Mouse (Mus musculus) embryonic facial prominence, embryonic 13.5 days (tissue): ENCODE measurements at regions not wholly inside any gene's neighbourhood (a gene's known extent, or its start where the extent isn't known, plus 50 kb on each side); places are given as distances from the start of the nearest gene placed in this dataset.

Experiments
- ATAC-seq: fragments of 200-750 bp; cut with Nextera tagmentation; 2 replicates; pipeline ENCODE4 v1.8.0; 2017; ENCODE audit warnings: low read depth; ENCODE audit not compliant: insufficient number of reproducible peaks, insufficient read depth, low FRiP score, low TSS enrichment
- H3K27ac ChIP-seq: fragments of 300-500 bp; sonication (generic); 2 replicates; pipeline ENCODE4 v1.5.1; 2015; ENCODE audit warnings: moderate library complexity, mild to moderate bottlenecking, inconsistent platforms
- H3K27me3 ChIP-seq: fragments of 300-500 bp; sonication (generic); 2 replicates; pipeline ENCODE4 v1.6.1; 2015; ENCODE audit warnings: mild to moderate bottlenecking, inconsistent platforms
- H3K36me3 ChIP-seq: fragments of 300-500 bp; sonication (generic); 2 replicates; pipeline ENCODE4 v1.6.1; 2015; ENCODE audit warnings: mild to moderate bottlenecking, inconsistent platforms
- H3K4me1 ChIP-seq: fragments of 300-500 bp; sonication (generic); 2 replicates; pipeline ENCODE4 v1.6.1; 2015; ENCODE audit warnings: inconsistent platforms
- H3K4me2 ChIP-seq: fragments of 300-500 bp; sonication (generic); 2 replicates; pipeline ENCODE4 v1.6.1; 2015; ENCODE audit warnings: moderate library complexity, mild to moderate bottlenecking, inconsistent platforms
- H3K4me3 ChIP-seq: fragments of 300-500 bp; sonication (generic); 2 replicates; pipeline ENCODE4 v1.5.1; 2015; ENCODE audit warnings: mild to moderate bottlenecking, inconsistent platforms
- H3K9ac ChIP-seq: fragments of 300-500 bp; sonication (generic); 2 replicates; pipeline ENCODE4 v1.6.1; 2015; ENCODE audit warnings: mild to moderate bottlenecking, inconsistent platforms
- H3K9me3 ChIP-seq: fragments of 300-500 bp; sonication (generic); 2 replicates; pipeline ENCODE4 v1.6.1; 2016; ENCODE audit warnings: inconsistent platforms
- WGBS: fragments of 180-500 bp; shearing (Covaris S2); methylation state at CpG from one replicate; pipeline ENCODE4 v1.1.7; 2015; ENCODE audit warnings: mixed read lengths; 5-methylcytosine and 5-hydroxymethylcytosine counted together

DNA sequence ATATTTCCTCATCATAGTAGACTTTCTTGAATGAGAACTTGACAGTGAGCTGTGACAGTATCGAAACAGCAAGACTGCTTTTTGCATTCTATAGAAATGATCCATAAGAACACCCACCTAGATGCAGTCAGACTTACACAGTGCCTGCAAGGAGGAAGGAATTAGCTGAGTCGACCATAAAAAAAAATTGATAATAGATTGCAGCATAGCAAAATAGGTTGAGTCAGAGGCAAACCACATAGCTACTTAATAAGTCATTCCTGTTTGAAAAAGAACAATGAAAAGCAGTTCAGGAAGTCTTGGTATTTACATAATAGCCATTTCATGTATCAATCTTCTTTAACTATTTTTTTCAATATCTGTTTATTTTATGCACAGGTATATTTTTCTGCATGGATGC lies 591.9 kb upstream of the C030005K15Rik start:
- Histone ChIP-seq H3K4me1 (no peaks in the 10 kb centered on the region), H3K9me3 (no peaks in the 10 kb centered on the region), H3K27me3 (no peaks in the 10 kb centered on the region), H3K4me3 (no peak overlapping the region), H3K9ac (no peak overlapping the region), H3K4me2 (no peak overlapping the region), H3K27ac (no peak overlapping the region), H3K36me3 (no peaks in the 10 kb centered on the region)
- 67% methylated on average over 2 of the region's 2 CpGs for WGBS
- ATAC-seq, result no peak

DNA sequence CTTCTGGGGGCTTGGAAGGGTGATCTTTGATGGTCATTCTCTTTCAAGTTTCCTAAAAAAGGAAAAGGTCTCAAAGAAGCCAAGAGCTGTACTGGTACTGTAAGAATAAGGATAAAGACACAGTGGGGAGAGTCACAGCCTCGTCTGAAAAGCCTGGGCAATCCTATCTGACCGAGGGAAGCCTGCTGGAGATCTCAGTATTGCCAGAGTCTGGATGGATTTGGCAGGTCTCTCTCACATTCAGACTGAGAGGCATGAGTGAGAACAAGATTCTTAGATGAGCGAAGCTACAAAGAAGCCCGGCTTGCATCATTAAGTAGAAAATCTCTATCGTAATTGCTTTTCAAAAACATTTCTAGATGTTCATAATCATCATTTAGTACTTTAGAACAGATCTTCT lies 590.4 kb upstream of the Atp2b1 start:
- Histone ChIP-seq H3K27me3 (no peaks in the 10 kb centered on the region), H3K9ac (no peak overlapping the region), H3K4me2 (no peak overlapping the region), H3K9me3 (no peaks in the 10 kb centered on the region), H3K36me3 (no peaks in the 10 kb centered on the region), H3K4me1 (no peaks in the 10 kb centered on the region), H3K27ac (no peak overlapping the region), H3K4me3 (no peak overlapping the region)
- no peak for ATAC-seq
- WGBS, result 87% methylated on average over 5 of the region's 5 CpGs

DNA sequence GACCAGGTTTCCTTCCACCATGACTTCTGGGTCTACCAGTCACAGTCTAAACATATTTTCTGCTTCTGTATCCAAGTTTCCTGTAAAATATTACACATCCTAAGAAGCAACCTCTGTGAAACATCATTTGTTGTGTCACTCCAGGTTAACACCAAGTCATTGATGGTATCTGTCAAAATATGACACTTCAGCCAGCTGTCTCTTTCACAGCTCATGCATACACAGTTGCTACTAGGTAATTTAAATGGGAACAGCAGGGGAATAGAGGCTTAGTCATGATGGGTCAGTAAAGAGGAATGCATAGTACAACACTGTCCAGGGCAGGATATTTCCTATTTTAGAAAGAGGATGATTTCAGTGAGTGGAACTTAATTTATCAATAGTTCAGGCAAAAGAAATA lies 589.6 kb upstream of the Atp2b1 start:
- Histone ChIP-seq H3K4me3 (no peak overlapping the region), H3K9me3 (no peaks in the 10 kb centered on the region), H3K4me1 (no peaks in the 10 kb centered on the region), H3K9ac (no peak overlapping the region), H3K27ac (no peak overlapping the region), H3K27me3 (no peaks in the 10 kb centered on the region), H3K36me3 (no peaks in the 10 kb centered on the region), H3K4me2 (no peak overlapping the region)
- ATAC-seq, result no peak

DNA sequence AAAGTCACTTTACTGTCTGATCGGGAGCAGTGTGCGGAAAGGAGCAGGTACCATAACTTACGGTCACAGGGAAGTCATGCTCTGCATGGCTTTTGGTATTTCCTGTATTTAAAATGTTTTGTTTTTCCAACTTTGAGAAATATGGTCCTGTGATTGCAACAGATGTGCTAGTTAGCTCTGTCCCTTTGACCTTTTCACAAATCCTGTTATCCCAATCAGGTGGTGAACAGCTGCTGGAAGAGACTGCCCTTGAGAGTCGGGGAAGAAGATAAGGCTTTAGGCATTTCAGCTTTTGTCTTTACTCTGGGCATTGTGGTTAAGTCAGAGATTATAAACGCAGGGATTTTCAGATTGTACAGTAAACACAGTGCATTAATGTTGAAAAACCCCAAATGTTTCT lies 588.5 kb upstream of the Atp2b1 start:
- no peak for ATAC-seq

DNA sequence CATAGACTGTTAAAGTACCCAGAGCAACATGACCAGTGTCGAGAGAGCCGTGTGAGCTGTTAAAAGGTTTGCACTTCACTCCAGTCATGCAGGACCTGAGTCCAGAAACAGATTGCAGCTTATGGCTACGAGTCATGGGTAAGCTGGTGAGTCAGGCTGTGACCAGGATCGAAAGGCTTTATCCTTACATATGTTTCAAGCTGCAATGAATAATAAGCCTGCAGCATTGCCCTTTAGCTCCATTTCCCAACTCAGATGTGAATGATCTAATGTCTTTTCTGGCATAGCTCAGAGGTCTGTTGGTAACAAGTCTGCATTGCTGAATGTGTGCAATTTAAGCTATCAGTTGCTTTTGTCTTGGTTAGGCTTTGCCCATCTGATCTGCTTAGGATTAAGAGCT lies 581.5 kb upstream of the Atp2b1 start:
- Histone ChIP-seq H3K27me3 (no peaks in the 10 kb centered on the region), H3K9ac (no peak overlapping the region), H3K4me1 (no peaks in the 10 kb centered on the region), H3K4me2 (no peak overlapping the region), H3K9me3 (no peaks in the 10 kb centered on the region), H3K27ac (no peak overlapping the region), H3K36me3 (no peaks in the 10 kb centered on the region), H3K4me3 (no peak overlapping the region)
- WGBS, result 68% methylated on average over 4 of the region's 4 CpGs
- no peak for ATAC-seq

More for the DNA sequence above, 588.5 kb upstream of the Atp2b1 start:
- Histone ChIP-seq H3K27ac (no peak overlapping the region), H3K4me2 (no peak overlapping the region), H3K27me3 (no peaks in the 10 kb centered on the region), H3K36me3 (no peaks in the 10 kb centered on the region), H3K9me3 (no peaks in the 10 kb centered on the region), H3K4me1 (no peaks in the 10 kb centered on the region), H3K9ac (no peak overlapping the region), H3K4me3 (no peak overlapping the region)
- 51% methylated on average over 5 of the region's 5 CpGs for WGBS

DNA sequence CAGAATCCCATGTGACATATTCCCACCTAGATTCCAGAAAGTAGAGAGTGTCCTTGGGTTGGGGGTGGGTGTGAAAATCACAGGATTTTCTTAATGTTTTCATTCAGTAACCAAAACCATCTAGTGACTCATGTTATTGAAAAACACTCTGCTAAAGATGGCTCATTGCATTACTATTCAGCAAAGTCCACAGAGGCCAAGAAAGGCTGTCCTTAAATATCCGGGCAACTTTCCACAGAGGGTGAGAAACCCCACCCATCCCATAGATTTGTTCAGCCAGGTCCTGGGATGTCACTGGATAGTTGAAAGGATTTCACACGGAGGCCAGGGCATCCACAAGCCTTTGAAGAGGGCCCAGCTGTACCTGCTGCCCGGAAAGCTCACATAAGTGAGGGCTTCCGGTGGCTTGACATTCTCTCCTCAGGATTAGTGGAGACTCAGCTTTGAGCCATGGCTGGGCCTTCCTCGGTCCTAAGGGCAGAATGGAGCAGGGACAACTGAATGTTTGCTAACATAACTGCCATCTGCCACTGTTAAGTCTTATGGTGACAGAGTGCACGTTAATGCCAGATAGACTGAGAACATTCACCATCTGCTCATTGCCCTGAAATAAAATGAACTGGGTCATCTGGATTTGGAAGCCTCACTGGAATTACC lies 580.7 kb upstream of the Atp2b1 start:
- Histone ChIP-seq H3K4me1 (no peaks in the 10 kb centered on the region), H3K27me3 (no peaks in the 10 kb centered on the region), H3K9me3 (no peaks in the 10 kb centered on the region), H3K27ac (no peak overlapping the region), H3K4me2 (no peak overlapping the region), H3K4me3 (no peak overlapping the region), H3K9ac (no peak overlapping the region), H3K36me3 (no peaks in the 10 kb centered on the region)
- no peak for ATAC-seq
- WGBS, result 74% methylated on average over 6 of the region's 6 CpGs

DNA sequence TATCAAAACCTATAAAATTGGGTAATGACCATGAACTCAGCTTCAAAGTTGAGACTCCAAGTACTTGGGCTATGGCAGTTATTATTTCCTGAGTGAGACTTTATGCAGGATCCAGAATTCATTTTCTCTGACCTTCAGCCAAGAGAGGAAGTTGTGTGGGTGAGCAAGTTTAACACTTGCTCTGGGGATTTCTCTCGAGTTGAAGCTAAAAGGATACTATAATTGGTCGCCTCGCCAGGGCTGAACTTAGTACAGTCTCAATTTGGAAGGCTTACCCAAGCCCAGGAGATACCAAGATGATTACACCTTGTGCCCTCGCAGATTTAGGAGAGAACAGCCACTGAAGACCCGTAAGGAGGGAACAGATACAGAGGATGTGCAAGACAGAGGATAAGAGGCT lies 570.4 kb upstream of the Atp2b1 start:
- Histone ChIP-seq H3K4me1 (no peaks in the 10 kb centered on the region), H3K9ac (no peak overlapping the region), H3K27me3 (no peaks in the 10 kb centered on the region), H3K4me3 (no peak overlapping the region), H3K9me3 (no peaks in the 10 kb centered on the region), H3K36me3 (no peaks in the 10 kb centered on the region), H3K27ac (no peak overlapping the region), H3K4me2 (no peak overlapping the region)
- ATAC-seq, result no peak
- WGBS, result 74% methylated on average over 5 of the region's 5 CpGs

DNA sequence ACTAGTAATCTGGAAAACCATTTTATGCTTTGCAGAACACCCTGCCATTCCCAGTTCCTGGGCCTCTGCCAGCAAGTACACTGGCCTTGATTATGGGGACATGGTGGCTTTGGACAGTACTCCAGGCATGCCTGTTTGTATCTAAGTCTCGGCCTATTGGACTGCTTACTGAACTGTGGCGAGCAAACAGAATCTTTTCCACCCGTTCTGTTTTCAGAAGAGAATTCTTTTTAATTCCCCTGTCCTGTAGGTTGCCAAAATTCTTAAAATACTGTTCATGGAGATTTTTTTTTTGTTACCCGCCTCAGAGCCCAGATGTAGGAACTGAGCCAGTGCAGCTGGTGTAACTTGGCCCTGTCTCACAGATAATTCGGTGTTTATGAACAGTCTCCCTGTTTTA lies 564.7 kb upstream of the Atp2b1 start:
- ATAC-seq, result no peak
- peak overlapping the region; percentile 64; the same call in 1 of the 2 replicates for H3K27ac ChIP-seq

DNA sequence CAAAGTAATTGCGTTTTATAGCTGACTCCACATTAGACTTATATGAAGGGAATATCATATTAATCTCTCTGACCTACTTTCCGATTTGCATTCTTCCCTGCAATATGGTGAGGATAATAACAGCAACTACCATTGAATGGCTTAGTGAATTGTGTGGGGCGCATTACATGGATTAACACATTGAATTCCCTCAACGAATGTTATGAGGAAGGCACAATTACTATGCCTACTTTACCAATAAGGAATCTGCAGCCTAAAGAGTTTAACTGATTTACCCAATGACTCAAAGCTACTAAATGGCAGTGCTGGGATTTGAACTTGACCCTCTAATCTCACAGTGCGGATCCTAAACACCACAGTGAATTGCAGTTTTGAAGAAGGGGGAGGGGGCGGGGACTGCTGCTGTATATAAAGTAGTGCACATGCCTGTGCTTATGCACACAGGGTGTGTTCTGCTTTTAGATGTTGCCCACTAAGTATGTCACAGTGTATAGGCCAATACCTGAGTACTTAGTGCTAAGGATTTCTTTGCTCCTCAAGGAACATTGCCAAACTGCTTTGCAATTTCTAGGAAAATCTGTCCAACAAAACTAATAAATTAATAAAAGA lies 563.8 kb upstream of the Atp2b1 start:
- ATAC-seq, result no peak
- Histone ChIP-seq H3K27ac (no peak overlapping the region), H3K27me3 (no peaks in the 10 kb centered on the region), H3K36me3 (no peaks in the 10 kb centered on the region), H3K4me2 (no peak overlapping the region), H3K9ac (no peak overlapping the region), H3K4me1 (peaks cover 7% of the 10 kb centered on the region; the same call in 1 of the 2 replicates), H3K9me3 (no peaks in the 10 kb centered on the region), H3K4me3 (no peak overlapping the region)
- WGBS, result 87% methylated on average over 6 of the region's 6 CpGs

More for the DNA sequence above, 564.7 kb upstream of the Atp2b1 start:
- Histone ChIP-seq H3K9me3 (no peaks in the 10 kb centered on the region), H3K9ac (no peak overlapping the region), H3K36me3 (no peaks in the 10 kb centered on the region), H3K4me3 (no peak overlapping the region), H3K4me1 (peaks cover 7% of the 10 kb centered on the region; the same call in 1 of the 2 replicates), H3K27me3 (no peaks in the 10 kb centered on the region), H3K4me2 (peak overlapping the region; percentile 22; the same call in 1 of the 2 replicates)
- 41% methylated on average over 5 of the region's 5 CpGs for WGBS

DNA sequence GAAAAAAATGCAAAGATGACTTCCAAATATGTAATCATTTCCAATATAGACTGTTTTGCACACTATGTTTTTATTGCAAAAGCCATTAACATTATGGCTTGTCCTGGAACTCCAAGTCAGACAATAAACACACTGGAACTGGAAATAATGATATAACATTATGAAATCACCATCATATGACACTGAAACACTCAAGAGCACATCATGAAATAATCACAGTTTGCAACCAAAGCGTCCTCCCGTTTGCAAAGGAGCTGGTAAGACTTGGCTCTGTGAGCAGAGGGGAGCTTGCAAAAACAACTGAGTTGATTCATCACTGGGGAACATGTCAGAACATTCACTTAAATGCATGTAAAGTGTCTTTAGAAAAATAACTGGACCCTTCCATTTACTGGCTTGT lies 562.1 kb upstream of the Atp2b1 start:
- ATAC-seq, result no peak
- 65% methylated on average over 2 of the region's 2 CpGs for WGBS

DNA sequence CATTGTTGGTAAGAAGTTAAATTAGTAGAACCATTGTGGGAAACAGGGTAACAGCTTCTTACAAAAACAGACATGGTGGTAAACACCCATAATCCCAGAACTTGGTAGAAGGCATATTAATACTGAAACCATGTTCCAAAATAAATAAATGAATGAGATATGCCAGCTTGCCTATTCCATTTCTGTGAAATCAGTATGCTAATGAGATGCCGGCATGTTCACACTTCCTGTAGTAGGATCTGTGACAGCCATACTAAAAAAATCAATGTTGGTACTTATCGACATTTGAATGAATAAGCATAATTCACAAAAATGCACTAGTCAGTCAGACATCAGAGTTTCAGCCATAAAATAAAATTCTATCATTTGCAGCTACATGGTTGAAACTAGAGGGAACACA lies 559.7 kb upstream of the Atp2b1 start:
- no peak overlapping the region for H3K4me2 ChIP-seq
- no peak overlapping the region for H3K4me3 ChIP-seq
- WGBS, result 91% methylated on average over 2 of the region's 2 CpGs
- no peak for ATAC-seq
- no peaks in the 10 kb centered on the region for H3K27me3 ChIP-seq
- H3K36me3 ChIP-seq, result no peaks in the 10 kb centered on the region
- no peaks in the 10 kb centered on the region for H3K9me3 ChIP-seq
- H3K27ac ChIP-seq, result no peak overlapping the region
- H3K4me1 ChIP-seq, result peaks cover 3% of the 10 kb centered on the region; the same call in 1 of the 2 replicates
- H3K9ac ChIP-seq, result no peak overlapping the region

More for the DNA sequence above, 562.1 kb upstream of the Atp2b1 start:
- Histone ChIP-seq H3K36me3 (no peaks in the 10 kb centered on the region), H3K27ac (no peak overlapping the region), H3K9me3 (no peaks in the 10 kb centered on the region), H3K4me2 (no peak overlapping the region), H3K9ac (no peak overlapping the region), H3K4me3 (no peak overlapping the region), H3K27me3 (no peaks in the 10 kb centered on the region), H3K4me1 (peaks cover 7% of the 10 kb centered on the region; the same call in 1 of the 2 replicates)

DNA sequence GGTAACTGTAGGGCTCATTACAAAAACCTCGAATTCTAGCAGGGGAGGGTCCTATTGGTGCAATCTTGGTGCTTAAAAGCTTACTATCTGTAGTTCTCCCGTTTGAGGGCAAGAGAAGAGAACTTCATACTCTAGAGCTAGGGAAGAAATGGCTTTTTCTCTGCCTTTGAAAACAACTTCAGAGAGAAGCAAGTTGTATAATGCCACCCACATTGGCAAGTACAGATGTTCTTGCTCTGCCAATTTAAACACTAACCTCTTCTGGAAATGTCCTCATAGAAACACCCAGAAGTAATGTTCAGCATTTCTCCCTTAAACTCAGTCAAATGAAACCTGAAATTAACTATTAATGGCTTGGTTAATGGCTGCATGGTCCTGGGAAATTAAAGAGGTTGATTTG lies 549.6 kb upstream of the Atp2b1 start:
- 72% methylated on average over 2 of the region's 2 CpGs for WGBS

More for the DNA sequence above, 549.6 kb upstream of the Atp2b1 start:
- Histone ChIP-seq H3K36me3 (no peaks in the 10 kb centered on the region), H3K4me2 (no peak overlapping the region), H3K9me3 (no peaks in the 10 kb centered on the region), H3K4me1 (no peaks in the 10 kb centered on the region), H3K27ac (no peak overlapping the region), H3K27me3 (no peaks in the 10 kb centered on the region), H3K9ac (no peak overlapping the region), H3K4me3 (no peak overlapping the region)
- ATAC-seq, result no peak
